ENCODE assay signal across 19 mouse cellular contexts in the genomic region with DNA sequence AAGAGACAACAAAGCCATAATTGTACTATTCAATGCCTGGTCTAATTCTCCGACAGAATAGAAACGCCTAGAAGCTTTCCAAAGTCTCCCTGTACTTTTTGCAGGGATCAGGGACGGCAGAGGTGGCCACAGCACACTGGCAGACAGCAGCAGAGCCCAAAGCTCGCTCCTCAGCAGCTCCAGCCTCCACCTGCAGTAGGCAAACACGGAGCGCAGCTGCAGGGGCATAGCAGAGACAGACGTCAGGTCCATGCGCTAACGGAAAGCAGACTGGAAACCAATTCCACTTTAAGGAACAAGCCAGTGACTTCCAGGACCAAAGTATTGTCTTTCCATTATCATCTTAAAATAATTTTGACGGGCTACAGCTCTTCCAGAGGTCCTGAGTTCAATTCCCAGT. TPM values are rescaled to one million over a fixed set of nuclear protein-coding genes. Genes with fewer than 3 reads are reported as not detected.
DNase-seq lines count a peak whose midpoint lies in the region; ATAC-seq lines count a peak whose summit lies in the region.
"Had no signal": no experiment of that assay in that cellular context is flagged by ENCODE, and none has a peak within 500 bp of the region (broad histone marks: within the 10 kb centered on the region; RNA-seq: fewer than 3 reads in every experiment).

No protein-coding gene starts in this region.

- DNase-seq in heart, adult 11 months: peak; percentile 82
- peak; percentile 70 for DNase-seq in heart, embryonic 10.5 days (ENCODE audit: low spot score)
- DNase-seq: adrenal gland, adult 2 months; adrenal gland, adult 8-10 months; adrenal gland, postnatal 10 days; adrenal gland, postnatal 14 days; adrenal gland, postnatal 25 days; adrenal gland, postnatal 36 days; B cell, adult 2 months; cerebellum, adult 11 months; cerebellum, adult 11-12 months; cerebellum, adult 18-20 months had no signal

- H3K27me3 ChIP-seq in heart, embryonic 11.5 days (ENCODE audit: control insufficient read depth, insufficient read depth, low read length): no peaks in the 10 kb centered on the region
- H3K27me3 ChIP-seq in heart, embryonic 10.5 days (ENCODE audit: insufficient read depth, poor library complexity, severe bottlenecking): no peaks in the 10 kb centered on the region
- no peaks in the 10 kb centered on the region for H3K27me3 ChIP-seq in heart, embryonic 12.5 days (replicated peaks)
- H3K27me3 ChIP-seq: CH12.LX, Patski had no signal

- WGBS in heart, embryonic 11.5 days (ENCODE audit: insufficient replicate concordance): 88% methylated on average over 10 of the region's 10 CpGs
- 90% methylated on average over 10 of the region's 10 CpGs for WGBS in heart, embryonic 10.5 days
- 89% methylated on average over 10 of the region's 10 CpGs for WGBS in heart, embryonic 12.5 days

- H3K36me3 ChIP-seq in heart, embryonic 11.5 days (ENCODE audit: control insufficient read depth, insufficient read depth, low read length): peaks cover 57% of the 10 kb centered on the region
- peaks cover 99% of the 10 kb centered on the region for H3K36me3 ChIP-seq in heart, embryonic 10.5 days
- H3K36me3 ChIP-seq in heart, embryonic 12.5 days: peaks cover 89% of the 10 kb centered on the region

- H3K4me1 ChIP-seq in heart, embryonic 11.5 days (ENCODE audit: control insufficient read depth, insufficient read depth, low read length): no peaks in the 10 kb centered on the region
- no peaks in the 10 kb centered on the region for H3K4me1 ChIP-seq in heart, embryonic 10.5 days
- no peaks in the 10 kb centered on the region for H3K4me1 ChIP-seq in heart, embryonic 12.5 days (replicated peaks)

- no peak overlapping the region for H3K4me3 ChIP-seq in heart, embryonic 11.5 days (ENCODE audit: low read depth, low read length)
- no peak overlapping the region for H3K4me3 ChIP-seq in heart, embryonic 10.5 days
- no peak overlapping the region for H3K4me3 ChIP-seq in heart, embryonic 12.5 days

- ATAC-seq in heart, embryonic 11.5 days (replicated peaks; ENCODE audit: insufficient number of reproducible peaks, low FRiP score, low TSS enrichment): no peak
- ATAC-seq in heart, embryonic 12.5 days (ENCODE audit: insufficient number of reproducible peaks, low FRiP score): no peak
- ATAC-seq: activated CD4-positive, CD25-positive, alpha-beta regulatory T cell, adult 4 months; CD4-positive, CD25-positive, alpha-beta regulatory T cell, adult 4 months; Patski had no signal

- H3K9me3 ChIP-seq in heart, embryonic 11.5 days (replicated peaks; ENCODE audit: control insufficient read depth, low read length): no peaks in the 10 kb centered on the region
- no peaks in the 10 kb centered on the region for H3K9me3 ChIP-seq in heart, embryonic 10.5 days
- H3K9me3 ChIP-seq in heart, embryonic 12.5 days (replicated peaks): no peaks in the 10 kb centered on the region
- H3K9me3 ChIP-seq: G1E had no signal

- H3K4me2 ChIP-seq in heart, embryonic 11.5 days: no peak overlapping the region
- no peak overlapping the region for H3K4me2 ChIP-seq in heart, embryonic 12.5 days

- no peak overlapping the region for H3K27ac ChIP-seq in heart, embryonic 11.5 days (ENCODE audit: low read depth, low read length)
- no peak overlapping the region for H3K27ac ChIP-seq in heart, embryonic 10.5 days
- no peak overlapping the region for H3K27ac ChIP-seq in heart, embryonic 12.5 days (ENCODE audit: poor library complexity, severe bottlenecking)

- H3K9ac ChIP-seq in heart, embryonic 11.5 days (ENCODE audit: low read depth, low read length): no peak overlapping the region
- no peak overlapping the region for H3K9ac ChIP-seq in heart, embryonic 12.5 days

RNA-seq across cellular contexts. Expression of a gene that starts 7.9 kb away (rescaled TPM):
- 100 and 126 TPM in 2 replicates for polyA plus RNA-seq in heart, embryonic 11.5 days (2014; fragmentation: Nextera tagmentation; extraction: Ambion mirVana)
- polyA plus RNA-seq in heart, embryonic 10.5 days (2016; fragmentation: Nextera tagmentation; extraction: Ambion mirVana): 114 TPM in 2 replicates
- polyA plus RNA-seq in heart, embryonic 12.5 days (2016; fragmentation: Nextera tagmentation; extraction: Ambion mirVana): 124 and 130 TPM in 2 replicates

RNA-seq across cellular contexts. Expression of a gene that starts 50.6 kb away (rescaled TPM):
- polyA plus RNA-seq in heart, embryonic 11.5 days (2014; fragmentation: Nextera tagmentation; extraction: Ambion mirVana): 33.2 and 36.1 TPM in 2 replicates
- polyA plus RNA-seq in heart, embryonic 10.5 days (2016; fragmentation: Nextera tagmentation; extraction: Ambion mirVana): 36.2 and 41.9 TPM in 2 replicates
- polyA plus RNA-seq in heart, embryonic 12.5 days (2016; fragmentation: Nextera tagmentation; extraction: Ambion mirVana): 34.2 and 36.7 TPM in 2 replicates

RNA-seq across cellular contexts. Expression of a gene that starts 50.7 kb away (rescaled TPM):
- polyA plus RNA-seq in heart, embryonic 11.5 days (2014; fragmentation: Nextera tagmentation; extraction: Ambion mirVana): 0.94 and 1.2 TPM in 2 replicates
- polyA plus RNA-seq in heart, embryonic 10.5 days (2016; fragmentation: Nextera tagmentation; extraction: Ambion mirVana): 0.74 and 0.87 TPM in 2 replicates
- 1.3 TPM in 2 replicates for polyA plus RNA-seq in heart, embryonic 12.5 days (2016; fragmentation: Nextera tagmentation; extraction: Ambion mirVana)
